Mouse (Mus musculus) G1E-ER4 (cell line): ENCODE measurements around the gene Ncor1. TPM values are rescaled to one million over a fixed set of nuclear protein-coding genes. Genes with fewer than 3 reads are reported as not detected.

ENCODE experiments used
- GATA1 ChIP-seq: IDR thresholded peaks from one replicate; pipeline ENCODE4 v1.8.0; 2012; ENCODE audit warnings: low read length, inconsistent platforms
- polyA plus RNA-seq: library from polyadenylated mRNA; stranded (reverse); fragments of >175 nt; gene quantifications from 2 replicates; pipeline ENCODE4 v1.2.3, GENCODE M21; 2012

Gene Ncor1
- polyA plus RNA-seq, 1 experiment, result 120 TPM

GRCm38 (mm10) chr11:62415026-62415425 is 43.3 kb downstream of the Ncor1 start:
- TF ChIP-seq GATA1, result no peak

- no peak for TF ChIP-seq GATA1
These were observed 48.7 kb downstream of the Ncor1 start for GRCm38 (mm10) chr11:62409611-62410010.

- TF ChIP-seq GATA1, result no peak
These were observed 49.5 kb downstream of the Ncor1 start for GRCm38 (mm10) chr11:62408848-62409247.

- no peak for TF ChIP-seq GATA1
These were observed 61.9 kb downstream of the Ncor1 start for GRCm38 (mm10) chr11:62396405-62396804.

- TF ChIP-seq GATA1, result no peak
These were observed 70.0 kb downstream of the Ncor1 start for GRCm38 (mm10) chr11:62388331-62388679.

- TF ChIP-seq GATA1, result no peak
These were observed 70.6 kb downstream of the Ncor1 start for GRCm38 (mm10) chr11:62387608-62388330.

GRCm38 (mm10) chr11:62371776-62372175 is 86.6 kb downstream of the Ncor1 start:
- no peak for TF ChIP-seq GATA1

- no peak for TF ChIP-seq GATA1
These were observed 88.4 kb downstream of the Ncor1 start for GRCm38 (mm10) chr11:62369924-62370323.

GRCm38 (mm10) chr11:62366879-62367278 is 91.5 kb downstream of the Ncor1 start:
- TF ChIP-seq GATA1, result no peak

GRCm38 (mm10) chr11:62355216-62355615 is 103.1 kb downstream of the Ncor1 start:
- TF ChIP-seq GATA1, result no peak

- no peak for TF ChIP-seq GATA1
These were observed 106.4 kb downstream of the Ncor1 start for GRCm38 (mm10) chr11:62351948-62352347.

- TF ChIP-seq GATA1, result no peak
These were observed 115.3 kb downstream of the Ncor1 start for GRCm38 (mm10) chr11:62343002-62343401.

GRCm38 (mm10) chr11:62332228-62332627 is 126.1 kb downstream of the Ncor1 start:
- TF ChIP-seq GATA1, result no peak

GRCm38 (mm10) chr11:62331141-62331540 is 127.2 kb downstream of the Ncor1 start:
- no peak for TF ChIP-seq GATA1

GRCm38 (mm10) chr11:62323659-62324058 is 134.7 kb downstream of the Ncor1 start:
- no peak for TF ChIP-seq GATA1

GRCm38 (mm10) chr11:62320097-62320496 is 138.2 kb downstream of the Ncor1 start:
- TF ChIP-seq GATA1, result no peak

GRCm38 (mm10) chr11:62317746-62318145 is 140.6 kb downstream of the Ncor1 start:
- no peak for TF ChIP-seq GATA1

GRCm38 (mm10) chr11:62314984-62315383 is 143.4 kb downstream of the Ncor1 start:
- no peak for TF ChIP-seq GATA1
